Mouse (Mus musculus): ENCODE results near the gene Mepce.

Mepce gene

GRCm38 (mm10) chr5:137738516-137738915 lies 48.9 kb downstream of the Mepce start:
- DNase-seq = no peak

GRCm38 (mm10) chr5:137737400-137737940 lies 50.0 kb downstream of the Mepce start:
- no peak for DNase-seq

- no peak for DNase-seq
Observed at GRCm38 (mm10) chr5:137734289-137735061, 53.0 kb downstream of the Mepce start.

GRCm38 (mm10) chr5:137733638-137734288 lies 53.7 kb downstream of the Mepce start:
- DNase-seq = no peak

Data from kidney, postnatal 10 days (tissue).